ENCODE assay signal across 26 mouse cellular contexts in the genomic region with DNA sequence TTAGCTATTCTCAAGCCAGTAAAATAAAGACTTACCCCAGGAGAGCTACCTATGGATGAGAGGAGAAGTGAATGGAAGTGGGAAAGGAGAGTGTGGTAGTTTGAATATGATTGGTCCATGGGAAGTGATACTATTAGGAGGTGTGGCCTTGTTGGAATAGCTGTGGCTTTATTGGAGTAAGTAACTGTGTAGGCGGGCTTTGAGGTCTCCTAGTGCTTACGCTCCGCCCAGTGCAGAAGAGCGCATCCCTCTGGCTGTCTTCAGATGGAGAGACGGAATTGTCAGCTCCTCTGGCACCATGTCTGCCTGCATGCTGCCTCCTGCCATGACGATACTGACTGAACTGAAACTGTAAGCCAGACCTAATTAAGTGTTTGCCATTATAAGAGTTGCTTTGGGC.
"Had no signal": no experiment of that assay in that cellular context is flagged by ENCODE, and none has a peak within 500 bp of the region (broad histone marks: within the 10 kb centered on the region; RNA-seq: fewer than 3 reads in every experiment).

No protein-coding gene starts in this region.

- DNase-seq: gastrocnemius, postnatal 14 days; gastrocnemius, postnatal 36 days; heart, adult 11 months; heart, adult 2 months; heart, postnatal 14 days; heart, postnatal 36 days; kidney, adult 11 months; kidney, adult 2 months; kidney, adult 9 months; kidney, postnatal 14 days; kidney, postnatal 36 days; layer of hippocampus, adult 9-11 months; layer of hippocampus, postnatal 36 days; left cerebral cortex, postnatal 4 days; liver, embryonic 13.5 days had no signal

- H3K36me3 ChIP-seq: heart, embryonic 13.5 days; heart, embryonic 15.5 days; hindbrain, embryonic 13.5 days; hindbrain, embryonic 15.5 days; kidney, embryonic 15.5 days; limb, embryonic 13.5 days; limb, embryonic 15.5 days; liver, embryonic 13.5 days had no signal

- ATAC-seq: hindbrain, postnatal 0 days; intestine, embryonic 16.5 days had no signal

- H3K4me3 ChIP-seq: heart, adult 2 months; heart, embryonic 13.5 days; heart, embryonic 15.5 days; hindbrain, embryonic 13.5 days; hindbrain, embryonic 15.5 days; kidney, embryonic 15.5 days; limb, embryonic 13.5 days; limb, embryonic 15.5 days; liver, embryonic 13.5 days had no signal

- H3K27me3 ChIP-seq: heart, embryonic 13.5 days; heart, embryonic 15.5 days; hindbrain, embryonic 13.5 days; hindbrain, embryonic 15.5 days; kidney, embryonic 15.5 days; limb, embryonic 13.5 days; limb, embryonic 15.5 days; liver, embryonic 13.5 days had no signal

- H3K4me2 ChIP-seq: heart, embryonic 11.5 days; heart, embryonic 13.5 days; heart, embryonic 15.5 days; hindbrain, embryonic 13.5 days; hindbrain, embryonic 15.5 days; kidney, embryonic 15.5 days; limb, embryonic 13.5 days; limb, embryonic 15.5 days; liver, embryonic 13.5 days had no signal

- H3K9me3 ChIP-seq: heart, embryonic 15.5 days; hindbrain, embryonic 13.5 days; hindbrain, embryonic 15.5 days; kidney, embryonic 15.5 days; limb, embryonic 15.5 days; liver, embryonic 13.5 days had no signal

- H3K27ac ChIP-seq: heart, adult 2 months; heart, embryonic 13.5 days; heart, embryonic 15.5 days; hindbrain, embryonic 13.5 days; hindbrain, embryonic 15.5 days; hindbrain, postnatal 0 days; kidney, embryonic 15.5 days; kidney, postnatal 0 days; limb, embryonic 13.5 days; limb, embryonic 15.5 days; liver, embryonic 13.5 days had no signal

- H3K4me1 ChIP-seq: heart, embryonic 13.5 days; heart, embryonic 15.5 days; hindbrain, embryonic 13.5 days; hindbrain, embryonic 15.5 days; kidney, embryonic 15.5 days; limb, embryonic 13.5 days; limb, embryonic 15.5 days; liver, embryonic 13.5 days had no signal

- H3K9ac ChIP-seq: heart, embryonic 13.5 days; heart, embryonic 15.5 days; hindbrain, embryonic 13.5 days; hindbrain, embryonic 15.5 days; kidney, embryonic 15.5 days; limb, embryonic 13.5 days; limb, embryonic 15.5 days; liver, embryonic 13.5 days had no signal
